Mouse (Mus musculus): Measurements from ENCODE around the gene Rbfox1.

- TF ChIP-seq POLR2A (IDR thresholded peaks at IDR 0.05; ENCODE audit: extremely low read depth, insufficient read depth, low read length) (no peak), CTCF (IDR thresholded peaks at IDR 0.05; ENCODE audit: low read depth, low read length) (no peak)
These were observed 955.3 kb downstream of the Rbfox1 start for GRCm38 (mm10) chr16:6840461-6840860.
